Mouse (Mus musculus): Measurements from ENCODE around the gene Cebpz.

Cebpz gene

GRCm38 (mm10) chr17:78936466-78937228 is at the start of gene Cebpz, which contains the start of gene Ndufaf7:
Gene Cebpz, minus strand, starts transcription at chr17:78937066.
Gene Ndufaf7, plus strand, starts transcription at chr17:78937136.
- DNase-seq (ENCODE audit: low spot score in 2 of 2) = peak; percentile 96

- DNase-seq (ENCODE audit: low spot score in 2 of 2) = no peak
Observed at GRCm38 (mm10) chr17:78983736-78984135, 46.9 kb upstream of the Cebpz start.

GRCm38 (mm10) chr17:78983166-78983565 is 46.3 kb upstream of the Cebpz start:
- DNase-seq (ENCODE audit: low spot score in 2 of 2) = no peak

- DNase-seq (ENCODE audit: low spot score in 2 of 2) = no peak
Observed at GRCm38 (mm10) chr17:78968500-78968899, 31.6 kb upstream of the Cebpz start.

GRCm38 (mm10) chr17:78966092-78966883 is 29.4 kb upstream of the Cebpz start:
- no peak for DNase-seq (ENCODE audit: low spot score in 2 of 2)

- no peak for DNase-seq (ENCODE audit: low spot score in 2 of 2)
Observed at GRCm38 (mm10) chr17:78964387-78964786, 27.5 kb upstream of the Cebpz start.

GRCm38 (mm10) chr17:78959473-78959872 is 22.6 kb upstream of the Cebpz start:
- DNase-seq (ENCODE audit: low spot score in 2 of 2) = no peak

GRCm38 (mm10) chr17:78953240-78953639 is 16.4 kb upstream of the Cebpz start:
- no peak for DNase-seq (ENCODE audit: low spot score in 2 of 2)

- no peak for DNase-seq (ENCODE audit: low spot score in 2 of 2)
Observed at GRCm38 (mm10) chr17:78952070-78952469, 15.2 kb upstream of the Cebpz start.

- DNase-seq (ENCODE audit: low spot score in 2 of 2) = no peak
Observed at GRCm38 (mm10) chr17:78951225-78951624, 14.4 kb upstream of the Cebpz start.

GRCm38 (mm10) chr17:78942579-78942978 is 5.7 kb upstream of the Cebpz start:
- DNase-seq (ENCODE audit: low spot score in 2 of 2) = no peak

- DNase-seq (ENCODE audit: low spot score in 2 of 2) = no peak
Observed at GRCm38 (mm10) chr17:78938927-78939326, 2.1 kb upstream of the Cebpz start.

- DNase-seq (ENCODE audit: low spot score in 2 of 2) = no peak
Observed at GRCm38 (mm10) chr17:78937229-78937853, 475 bp upstream of the Cebpz start.

GRCm38 (mm10) chr17:78935857-78936256 is 1.0 kb downstream of the Cebpz start:
- DNase-seq (ENCODE audit: low spot score in 2 of 2) = no peak

GRCm38 (mm10) chr17:78917696-78918095 is 19.2 kb downstream of the Cebpz start:
- DNase-seq (ENCODE audit: low spot score in 2 of 2) = no peak

GRCm38 (mm10) chr17:78916899-78917298 is 20.0 kb downstream of the Cebpz start:
- DNase-seq (ENCODE audit: low spot score in 2 of 2) = no peak

GRCm38 (mm10) chr17:78916369-78916813 is 20.5 kb downstream of the Cebpz start, which contains the start of gene Cebpzos:
Gene Cebpzos, plus strand, starts transcription at chr17:78916500.
- DNase-seq (ENCODE audit: low spot score in 2 of 2) = peak; percentile 84 to 88

- DNase-seq (ENCODE audit: low spot score in 2 of 2) = no peak
Observed at GRCm38 (mm10) chr17:78915772-78916171, 21.1 kb downstream of the Cebpz start.

GRCm38 (mm10) chr17:78913921-78914320 is 22.9 kb downstream of the Cebpz start:
- DNase-seq (ENCODE audit: low spot score in 2 of 2) = no peak

- no peak for DNase-seq (ENCODE audit: low spot score in 2 of 2)
Observed at GRCm38 (mm10) chr17:78912861-78913281, 24.0 kb downstream of the Cebpz start.

- no peak for DNase-seq (ENCODE audit: low spot score in 2 of 2)
Observed at GRCm38 (mm10) chr17:78909374-78909773, 27.5 kb downstream of the Cebpz start.

- DNase-seq (ENCODE audit: low spot score in 2 of 2) = no peak
Observed at GRCm38 (mm10) chr17:78906892-78907291, 30.0 kb downstream of the Cebpz start, which contains the start of gene Sult6b1. Gene Sult6b1, minus strand, starts transcription at chr17:78906992.
